Mouse (Mus musculus) neural tube, embryonic 15.5 days (tissue): ENCODE results near the gene Smok2a. TPM values are rescaled to one million over a fixed set of nuclear protein-coding genes. Genes with fewer than 3 reads are reported as not detected.
"Not testable (repeated sequence)": the region's sequence is repeated elsewhere in the genome, so short reads cannot be mapped to it uniquely, and the experiment has no call there.

Experiments used
- ATAC-seq: fragments of 200-750 bp; cut with Nextera tagmentation; 2 replicates; pipeline ENCODE4 v1.8.0; 2017; ENCODE audit warnings: mild to moderate bottlenecking, moderate TSS enrichment, moderate library complexity; ENCODE audit not compliant: low FRiP score
- H3K27ac ChIP-seq: fragments of 300-500 bp; sonication (generic); replicated peaks from 2 replicates; pipeline ENCODE4 v1.5.1; 2015; ENCODE audit warnings: mild to moderate bottlenecking, inconsistent platforms
- H3K27me3 ChIP-seq: fragments of 300-500 bp; sonication (generic); replicated peaks from 2 replicates; pipeline ENCODE4 v1.6.1; 2015; ENCODE audit warnings: inconsistent platforms
- H3K36me3 ChIP-seq: fragments of 300-500 bp; sonication (generic); 2 replicates; pipeline ENCODE4 v1.6.1; 2015; ENCODE audit warnings: inconsistent platforms
- H3K4me1 ChIP-seq: fragments of 300-500 bp; sonication (generic); 2 replicates; pipeline ENCODE4 v1.6.1; 2015; ENCODE audit warnings: inconsistent platforms
- H3K4me2 ChIP-seq: fragments of 300-500 bp; sonication (generic); 2 replicates; pipeline ENCODE4 v1.6.1; 2015; ENCODE audit warnings: inconsistent platforms, mild to moderate bottlenecking, moderate library complexity
- H3K4me3 ChIP-seq: fragments of 300-500 bp; sonication (generic); replicated peaks from 2 replicates; pipeline ENCODE4 v1.5.1; 2015; ENCODE audit warnings: mild to moderate bottlenecking, inconsistent platforms
- H3K9ac ChIP-seq: fragments of 300-500 bp; sonication (generic); replicated peaks from 2 replicates; pipeline ENCODE4 v1.6.1; 2015; ENCODE audit warnings: mild to moderate bottlenecking, inconsistent platforms
- H3K9me3 ChIP-seq: fragments of 300-500 bp; sonication (generic); replicated peaks from 2 replicates; pipeline ENCODE4 v1.6.1; 2016; ENCODE audit warnings: inconsistent platforms
- WGBS: fragments of 180-500 bp; shearing (Covaris S2); methylation state at CpG from one replicate; pipeline ENCODE4 v1.1.7; 2015; ENCODE audit warnings: mixed read lengths; 5-methylcytosine and 5-hydroxymethylcytosine counted together
- polyA plus RNA-seq: library from polyadenylated mRNA; unstranded; fragments of >200 nt; fragmentation: Nextera tagmentation; extraction: Ambion mirVana; gene quantifications from 2 replicates; pipeline ENCODE4 v1.2.1, GENCODE M21; 2015

Smok2a gene
- polyA plus RNA-seq, 1 experiment from 2014 or later: not detected

GRCm38 (mm10) chr17:13221921-13222320 is 933 bp downstream of the Smok2a start:
- peaks cover 84% of the 10 kb centered on the region for H3K9me3 ChIP-seq
- not testable (repeated sequence) for H3K4me1 ChIP-seq, H3K27ac ChIP-seq, H3K4me2 ChIP-seq, ATAC-seq, H3K36me3 ChIP-seq, H3K9ac ChIP-seq, H3K4me3 ChIP-seq, H3K27me3 ChIP-seq
- WGBS: 84% methylated on average over 2 of the region's 2 CpGs

DNA sequence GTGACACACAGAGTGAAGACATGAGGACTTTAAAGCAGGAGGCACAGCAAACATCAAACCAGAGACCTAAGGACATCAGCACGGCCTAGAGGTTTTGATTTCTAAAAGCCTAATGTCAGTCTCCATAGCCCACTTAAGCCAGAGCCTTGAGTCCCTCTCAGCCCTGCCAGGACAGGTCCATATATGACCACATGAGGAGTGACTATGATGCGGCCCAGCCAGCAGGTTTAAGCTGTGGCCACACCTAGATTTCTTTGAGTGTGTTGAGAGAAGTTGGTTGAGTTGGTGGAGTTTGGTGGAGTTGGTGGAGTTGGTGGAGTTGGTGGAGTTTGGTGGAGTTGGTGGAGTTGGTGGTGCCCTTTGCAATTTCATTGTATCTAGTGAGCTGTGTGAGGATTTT is 9.0 kb downstream of the Smok2a start, which contains the start of gene Smok2b:
Smok2b (plus strand) TSS at position 301 of the 400 bp plus-strand sequence.
- H3K4me3 ChIP-seq, ATAC-seq, H3K4me2 ChIP-seq, H3K27ac ChIP-seq, H3K27me3 ChIP-seq, H3K4me1 ChIP-seq, H3K36me3 ChIP-seq, H3K9ac ChIP-seq: not testable (repeated sequence)
- WGBS: 85% methylated on average over 2 of the region's 2 CpGs
- H3K9me3 ChIP-seq: peaks cover 79% of the 10 kb centered on the region

- not testable (repeated sequence) for H3K9ac ChIP-seq, ATAC-seq, H3K4me3 ChIP-seq, H3K36me3 ChIP-seq, H3K27ac ChIP-seq, H3K4me1 ChIP-seq, H3K27me3 ChIP-seq, H3K4me2 ChIP-seq
- WGBS: 87% methylated on average over 4 of the region's 4 CpGs
- H3K9me3 ChIP-seq: peaks cover 54% of the 10 kb centered on the region
Measured at GRCm38 (mm10) chr17:13239461-13239860, 18.5 kb downstream of the Smok2a start.

- peaks cover 41% of the 10 kb centered on the region for H3K9me3 ChIP-seq
- not testable (repeated sequence) for H3K4me2 ChIP-seq, H3K4me3 ChIP-seq, H3K27ac ChIP-seq, H3K27me3 ChIP-seq, ATAC-seq, H3K9ac ChIP-seq, H3K36me3 ChIP-seq, H3K4me1 ChIP-seq
- 85% methylated on average over 7 of the region's 13 CpGs for WGBS
Measured at GRCm38 (mm10) chr17:13240807-13241727, 20.1 kb downstream of the Smok2a start.

- not testable (repeated sequence) for H3K4me1 ChIP-seq, H3K9ac ChIP-seq, H3K36me3 ChIP-seq, H3K27me3 ChIP-seq, H3K4me2 ChIP-seq, H3K4me3 ChIP-seq, ATAC-seq, H3K27ac ChIP-seq
- H3K9me3 ChIP-seq: peaks cover 12% of the 10 kb centered on the region
- 63% methylated on average over 1 of the region's 5 CpGs for WGBS
Measured at GRCm38 (mm10) chr17:13254786-13255185, 33.8 kb downstream of the Smok2a start.

Other genes starting within 250 kb of the Smok2a start
- gene Wtap, start 227.0 kb upstream of the Smok2a start, polyA plus RNA-seq: 111 and 113 TPM in 2 replicates
- gene Sod2, start 214.3 kb upstream of the Smok2a start, polyA plus RNA-seq: 132 and 141 TPM in 2 replicates
- gene Gpr31b, start 168.9 kb upstream of the Smok2a start, polyA plus RNA-seq: 0.20 TPM in 1 of 2 replicates, not detected in the other
- 0.19 and 0.23 TPM in 2 replicates for gene Tcp10b, start 160.1 kb upstream of the Smok2a start, polyA plus RNA-seq
- not detected in 2 replicates for gene Unc93a, start 89.4 kb upstream of the Smok2a start, polyA plus RNA-seq
- gene Smok2b, start 9.1 kb downstream of the Smok2a start, polyA plus RNA-seq: not detected in 2 replicates
- not detected in 2 replicates for gene Tcp10c, start 133.4 kb downstream of the Smok2a start, polyA plus RNA-seq